Mouse (Mus musculus) midbrain, embryonic 14.5 days (tissue): ENCODE data around the gene Ppfia4. TPM values are rescaled to one million over a fixed set of nuclear protein-coding genes. Genes with fewer than 3 reads are reported as not detected.

Experiments
- ATAC-seq: fragments of 200-750 bp; cut with Nextera tagmentation; 2 replicates; pipeline ENCODE4 v1.8.0; 2017; ENCODE audit warnings: moderate number of reproducible peaks, moderate library complexity; ENCODE audit not compliant: low FRiP score, low TSS enrichment
- DNase-seq: peaks from one replicate; pipeline ENCODE4 v3.0.0-alpha.2; 2015
- H3K27ac ChIP-seq: fragments of 300-500 bp; sonication (generic); replicated peaks from 2 replicates; pipeline ENCODE4 v1.5.1; 2014; ENCODE audit warnings: mild to moderate bottlenecking, low read depth, low read length, moderate library complexity
- H3K27me3 ChIP-seq: fragments of 300-500 bp; sonication (generic); 2 replicates; pipeline ENCODE4 v1.6.1; 2014; ENCODE audit warnings: low read length, control low read depth, mixed read lengths; ENCODE audit not compliant: control insufficient read depth, insufficient read depth
- H3K36me3 ChIP-seq: fragments of 300-500 bp; sonication (generic); 2 replicates; pipeline ENCODE4 v1.6.1; 2014; ENCODE audit warnings: low read length, control low read depth; ENCODE audit not compliant: control insufficient read depth, insufficient read depth
- H3K4me1 ChIP-seq: fragments of 300-500 bp; sonication (generic); 2 replicates; pipeline ENCODE4 v1.6.1; 2014; ENCODE audit warnings: mild to moderate bottlenecking, antibody characterized with exemption, low read length, control low read depth; ENCODE audit not compliant: control insufficient read depth, insufficient read depth
- H3K4me2 ChIP-seq: fragments of 300-500 bp; sonication (generic); 2 replicates; pipeline ENCODE4 v1.6.1; 2014; ENCODE audit warnings: mild to moderate bottlenecking, low read length, moderate library complexity
- H3K4me3 ChIP-seq: fragments of 300-500 bp; sonication (generic); replicated peaks from 2 replicates; pipeline ENCODE4 v1.5.1; 2014; ENCODE audit warnings: low read depth, low read length
- H3K9ac ChIP-seq: fragments of 300-500 bp; sonication (generic); replicated peaks from 2 replicates; pipeline ENCODE4 v1.6.1; 2014; ENCODE audit warnings: mild to moderate bottlenecking, low read length, moderate library complexity
- H3K9me3 ChIP-seq: fragments of 300-500 bp; sonication (generic); 2 replicates; pipeline ENCODE4 v1.6.1; 2016; ENCODE audit warnings: low read length, control low read depth, mixed read lengths; ENCODE audit not compliant: control insufficient read depth
- WGBS: fragments of 180-500 bp; shearing (Covaris S2); extraction: QIAGEN DNeasy Blood & Tissue Kit; methylation state at CpG from one replicate; pipeline ENCODE4 v1.1.7; 2014; 5-methylcytosine and 5-hydroxymethylcytosine counted together
- polyA plus RNA-seq: library from polyadenylated mRNA; unstranded; fragments of >200 nt; fragmentation: Nextera tagmentation; extraction: Ambion mirVana; gene quantifications from 2 replicates; pipeline ENCODE4 v1.2.1, GENCODE M21; 2014

Gene Ppfia4
- polyA plus RNA-seq, 1 experiment from 2014 or later, result 11.5 TPM

- Histone ChIP-seq H3K9me3 (no peaks in the 10 kb centered on the region), H3K36me3 (peaks cover 23% of the 10 kb centered on the region), H3K4me2 (no peak overlapping the region), H3K4me1 (no peaks in the 10 kb centered on the region), H3K27me3 (no peaks in the 10 kb centered on the region), H3K9ac (no peak overlapping the region), H3K4me3 (no peak overlapping the region), H3K27ac (no peak overlapping the region)
- DNase-seq, result no peak
- no peak for ATAC-seq
- WGBS, result 76% methylated on average over 8 of the region's 8 CpGs
These were observed 10.1 kb upstream of the Ppfia4 start for GRCm38 (mm10) chr1:134342781-134343310.

GRCm38 (mm10) chr1:134342278-134342664 lies 9.5 kb upstream of the Ppfia4 start:
- no peak overlapping the region for H3K9ac ChIP-seq

DNA sequence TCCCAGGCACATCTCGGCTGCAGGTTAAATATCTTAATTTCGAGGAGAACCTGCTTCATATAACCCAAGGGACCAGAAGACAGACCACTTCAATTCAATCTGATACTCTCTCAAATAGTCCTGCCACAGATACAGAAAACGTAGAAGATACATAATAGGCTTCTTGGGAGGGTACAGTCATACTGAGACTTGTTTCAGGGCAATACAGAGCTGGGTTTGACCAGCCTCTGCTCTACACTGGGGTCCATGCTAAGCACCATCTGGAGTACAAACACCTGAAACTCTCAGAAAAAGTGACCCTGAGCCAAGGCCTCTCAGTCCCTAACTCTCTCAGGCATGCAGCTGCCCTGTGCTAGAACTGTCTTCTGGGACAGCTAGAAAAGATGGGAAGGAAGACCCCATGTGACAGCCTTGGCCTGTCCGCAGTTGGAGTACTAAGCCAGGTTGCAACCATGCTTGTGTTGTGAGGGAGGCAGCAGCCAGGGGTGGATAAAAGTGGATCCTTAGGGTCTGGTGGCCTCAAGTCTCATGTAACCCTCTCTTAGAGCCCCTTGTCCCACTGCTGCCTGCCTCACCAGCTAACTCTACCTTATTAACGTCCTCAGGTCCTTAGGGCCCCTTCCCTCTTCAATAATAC lies 9.0 kb upstream of the Ppfia4 start:
- WGBS, result 76% methylated on average over 5 of the region's 5 CpGs
- H3K36me3 ChIP-seq, result peaks cover 12% of the 10 kb centered on the region
- H3K9me3 ChIP-seq, result no peaks in the 10 kb centered on the region
- DNase-seq, result no peak
- H3K4me2 ChIP-seq, result no peak overlapping the region
- H3K27ac ChIP-seq, result no peak overlapping the region
- no peak overlapping the region for H3K9ac ChIP-seq
- no peak overlapping the region for H3K4me3 ChIP-seq
- ATAC-seq, result no peak
- H3K4me1 ChIP-seq, result no peaks in the 10 kb centered on the region
- H3K27me3 ChIP-seq, result no peaks in the 10 kb centered on the region

More at GRCm38 (mm10) chr1:134342278-134342664, 9.5 kb upstream of the Ppfia4 start:
- H3K27ac ChIP-seq, result no peak overlapping the region
- H3K4me1 ChIP-seq, result no peaks in the 10 kb centered on the region
- H3K4me3 ChIP-seq, result no peak overlapping the region
- no peaks in the 10 kb centered on the region for H3K27me3 ChIP-seq
- H3K36me3 ChIP-seq, result peaks cover 17% of the 10 kb centered on the region
- DNase-seq (no peak), ATAC-seq (no peak)
- H3K4me2 ChIP-seq, result no peak overlapping the region
- 68% methylated on average over 2 of the region's 2 CpGs for WGBS
- no peaks in the 10 kb centered on the region for H3K9me3 ChIP-seq

DNA sequence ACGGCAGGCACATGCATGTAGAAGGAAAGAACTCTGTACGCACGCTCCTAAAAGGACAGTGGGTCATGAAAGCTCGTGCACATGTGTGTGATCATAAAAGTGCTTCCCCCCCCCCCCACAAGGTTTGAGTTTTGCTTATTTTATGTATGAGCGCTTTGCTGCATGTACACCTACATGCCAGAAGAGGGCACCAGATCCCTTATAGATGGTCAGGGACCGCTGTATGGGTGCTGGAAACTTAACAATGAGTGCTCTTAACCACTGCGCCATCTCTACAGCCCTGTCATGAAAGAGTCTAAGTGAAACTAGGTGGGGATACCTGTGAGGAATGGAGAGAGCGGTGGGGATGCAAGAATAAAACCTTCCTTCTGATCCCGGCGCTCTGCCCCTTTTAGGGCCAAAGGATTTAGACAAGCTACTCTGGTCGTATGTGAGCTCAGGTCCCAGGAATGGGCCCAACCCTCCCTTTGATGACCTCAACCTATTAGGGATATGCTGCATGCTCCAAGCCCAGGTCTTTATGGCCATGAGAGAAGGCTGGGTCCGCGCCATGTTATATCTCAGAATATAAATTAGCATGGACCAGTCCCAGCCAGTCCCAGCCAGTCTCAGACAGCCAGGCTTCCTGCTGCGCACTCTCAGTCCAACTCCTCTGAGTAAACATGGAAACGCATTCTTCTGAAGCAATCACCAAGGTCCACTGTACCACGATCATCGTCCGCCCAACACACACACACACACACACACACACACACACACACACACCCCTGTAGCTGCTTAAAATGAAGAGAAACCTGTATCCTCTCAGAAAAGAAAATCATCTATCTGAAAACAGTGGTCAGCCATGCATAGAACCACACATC lies 7.3 kb upstream of the Ppfia4 start:
- Histone ChIP-seq H3K4me2 (no peak overlapping the region), H3K9me3 (no peaks in the 10 kb centered on the region), H3K27me3 (no peaks in the 10 kb centered on the region), H3K27ac (no peak overlapping the region), H3K4me3 (no peak overlapping the region), H3K36me3 (no peaks in the 10 kb centered on the region), H3K4me1 (no peaks in the 10 kb centered on the region), H3K9ac (no peak overlapping the region)
- no peak for DNase-seq
- WGBS, result 94% methylated on average over 18 of the region's 18 CpGs
- ATAC-seq, result no peak

DNA sequence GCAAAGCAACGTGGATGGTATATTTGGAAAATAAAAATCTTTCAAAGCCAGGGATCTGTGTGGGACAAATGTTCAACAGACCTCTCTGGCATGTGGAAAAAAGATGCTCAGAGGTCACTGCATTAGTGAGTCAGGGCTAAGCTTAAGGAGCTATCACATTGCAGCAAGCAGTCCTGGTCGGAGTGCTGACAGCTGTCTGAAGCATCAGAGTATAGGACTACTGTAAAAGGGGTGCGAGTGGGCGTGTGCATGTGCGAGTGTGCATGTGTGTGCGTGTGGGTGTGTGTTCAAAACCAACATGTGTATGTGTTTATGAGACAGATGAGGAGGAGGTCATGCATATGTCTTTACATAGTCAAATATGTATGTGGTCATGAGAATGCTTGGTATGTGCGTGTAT lies 6.4 kb upstream of the Ppfia4 start:
- Histone ChIP-seq H3K9ac (no peak overlapping the region), H3K27me3 (no peaks in the 10 kb centered on the region), H3K4me2 (no peak overlapping the region), H3K4me3 (no peak overlapping the region), H3K36me3 (no peaks in the 10 kb centered on the region), H3K9me3 (no peaks in the 10 kb centered on the region), H3K4me1 (no peaks in the 10 kb centered on the region), H3K27ac (no peak overlapping the region)
- ATAC-seq (no peak), DNase-seq (no peak)
- WGBS, result 96% methylated on average over 7 of the region's 7 CpGs

- H3K27me3 ChIP-seq, result no peaks in the 10 kb centered on the region
- H3K9me3 ChIP-seq, result no peaks in the 10 kb centered on the region
- ATAC-seq (no peak), DNase-seq (no peak)
- 89% methylated on average over 11 of the region's 11 CpGs for WGBS
- 0 out of 2 replicates have a peak, but pooled peaks cover 4% of the 10 kb centered on the region for H3K4me1 ChIP-seq
- no peaks in the 10 kb centered on the region for H3K36me3 ChIP-seq
- H3K4me2 ChIP-seq, result no peak overlapping the region
- H3K9ac ChIP-seq, result no peak overlapping the region
- no peak overlapping the region for H3K4me3 ChIP-seq
- no peak overlapping the region for H3K27ac ChIP-seq
These were observed 4.4 kb upstream of the Ppfia4 start for GRCm38 (mm10) chr1:134336958-134337710.

- Histone ChIP-seq H3K27ac (no peak overlapping the region), H3K4me3 (no peak overlapping the region), H3K4me2 (no peak overlapping the region), H3K36me3 (no peaks in the 10 kb centered on the region), H3K9ac (no peak overlapping the region), H3K4me1 (0 out of 2 replicates have a peak, but pooled peaks cover 4% of the 10 kb centered on the region), H3K27me3 (no peaks in the 10 kb centered on the region), H3K9me3 (no peaks in the 10 kb centered on the region)
- DNase-seq (no peak), ATAC-seq (no peak)
- WGBS, result 86% methylated on average over 12 of the region's 12 CpGs
These were observed 3.4 kb upstream of the Ppfia4 start for GRCm38 (mm10) chr1:134335924-134336810.
